Mouse (Mus musculus): ENCODE data around the gene Apbb2.

GRCm38 (mm10) chr5:66558094-66558493, 60.5 kb downstream of the Apbb2 start:
- TF ChIP-seq POLR2A (IDR thresholded peaks at IDR 0.05; ENCODE audit: low read depth, low read length) (no peak), CTCF (IDR thresholded peaks at IDR 0.05; ENCODE audit: borderline replicate concordance, insufficient read depth, low read length) (no peak)

Data from embryonic fibroblast, embryonic 13.5 days (primary cell).